Mouse (Mus musculus) erythroblast, embryonic 14.5 days (primary cell): Measurements from ENCODE around the gene Gm10577.

ENCODE experiments used
- GATA1 ChIP-seq: IDR thresholded peaks from 2 replicates; pipeline ENCODE4 v1.6.1; 2012; ENCODE audit warnings: low read length, inconsistent platforms, mixed read lengths
- TAL1 ChIP-seq: IDR thresholded peaks from 3 replicates; pipeline ENCODE4 v1.6.1; 2012; ENCODE audit warnings: low read length, inconsistent platforms, mixed read lengths

GRCm38 (mm10) chr4:100995617-100996016 lies 24.9 kb downstream of the Gm10577 start:
- TF ChIP-seq TAL1: no peak
- no peak for TF ChIP-seq GATA1
